Mouse (Mus musculus) ES-E14 (cell line): Measurements from ENCODE around the gene Gm16253. TPM values are rescaled to one million over a fixed set of nuclear protein-coding genes. Genes with fewer than 3 reads are reported as not detected.

Experiments
- DNase-seq: peaks from one replicate; pipeline ENCODE4 v3.0.0-alpha.2; 2013; ENCODE audit warnings: low read depth, low spot score
- H3K27ac ChIP-seq: 2 replicates; pipeline ENCODE4 v1.5.1; 2012; ENCODE audit warnings: low read depth, mild to moderate bottlenecking, low read length, moderate library complexity, mixed read lengths; ENCODE audit not compliant: poor library complexity, insufficient read depth, severe bottlenecking
- H3K36me3 ChIP-seq: 2 replicates; pipeline ENCODE4 v1.6.1; 2012; ENCODE audit warnings: mild to moderate bottlenecking, low read length, moderate library complexity, mixed read lengths; ENCODE audit not compliant: control insufficient read depth, poor library complexity, insufficient read depth, severe bottlenecking
- H3K4me1 ChIP-seq, 2 experiments: fragments of 150-350 bp in 1 of 2; sonication (generic) in 1 of 2; 2 replicates each; pipeline ENCODE4 v1.6.1; 2012; ENCODE audit warnings: low read length in 2 of 2, mild to moderate bottlenecking in 1 of 2, mixed read lengths in 1 of 2; ENCODE audit not compliant: control insufficient read depth in 2 of 2, insufficient read depth in 2 of 2, poor library complexity in 1 of 2
- H3K4me3 ChIP-seq, 2 experiments: fragments of 150-350 bp in 1 of 2; sonication (generic) in 1 of 2; 2 replicates each; pipeline ENCODE4 v1.5.1; 2012; ENCODE audit warnings: low read length in 2 of 2, low read depth in 1 of 2, mild to moderate bottlenecking in 1 of 2, mixed read lengths in 1 of 2; ENCODE audit not compliant: insufficient read depth in 1 of 2, poor library complexity in 1 of 2, severe bottlenecking in 1 of 2
- H3K9ac ChIP-seq: 2 replicates; pipeline ENCODE4 v1.6.1; 2012; ENCODE audit warnings: low read depth, mild to moderate bottlenecking, low read length, mixed read lengths; ENCODE audit not compliant: poor library complexity, insufficient read depth, severe bottlenecking
- H3K9me3 ChIP-seq: fragments of 150-350 bp; sonication (generic); 2 replicates; pipeline ENCODE4 v1.6.1; 2012; ENCODE audit warnings: low read depth, mild to moderate bottlenecking, low read length; ENCODE audit not compliant: control insufficient read depth, insufficient read depth
- CHD2 ChIP-seq: IDR thresholded peaks from 2 replicates; pipeline ENCODE4 v1.6.1; 2014; ENCODE audit warnings: mild to moderate bottlenecking, low read depth, low read length, inconsistent platforms
- HCFC1 ChIP-seq: IDR thresholded peaks from 2 replicates; pipeline ENCODE4 v1.6.1; 2012; ENCODE audit warnings: low read length, inconsistent platforms, borderline replicate concordance; ENCODE audit not compliant: insufficient read depth
- MAFK ChIP-seq: IDR thresholded peaks from 2 replicates; pipeline ENCODE4 v1.6.1; 2014; ENCODE audit warnings: mild to moderate bottlenecking, low read depth, low read length, inconsistent platforms; ENCODE audit not compliant: insufficient read depth
- ZC3H11A ChIP-seq: IDR thresholded peaks from 2 replicates; pipeline ENCODE4 v1.6.1; 2012; ENCODE audit warnings: low read depth, mild to moderate bottlenecking, inconsistent platforms, low read length, borderline replicate concordance
- ZNF384 ChIP-seq: IDR thresholded peaks from 2 replicates; pipeline ENCODE4 v1.6.1; 2012; ENCODE audit warnings: low read depth, low read length, inconsistent platforms
- in situ Hi-C, 2 experiments: fragments of 600-800 bp; cut with MboI; formaldehyde crosslinking; loops; one replicate each; pipeline ENCODE4 v1.15.1; 2025; ENCODE audit warnings: low sequenced_read_pairs in 2 of 2, inconsistent platforms in 1 of 2; ENCODE audit not compliant: unreplicated experiment in 2 of 2
- total RNA-seq: library from RNA; depleted of rRNA; stranded (reverse); fragments of 300-350 nt; gene quantifications from 2 replicates; pipeline ENCODE4 v1.2.3, GENCODE M21; 2012

Gene Gm16253
- total RNA-seq, 1 experiment: 2.0 TPM

GRCm38 (mm10) chr3:96539316-96539715 lies 37.5 kb upstream of the Gm16253 start:
- H3K9ac ChIP-seq: no peak overlapping the region
- TF ChIP-seq ZC3H11A: no peak
- no peak for TF ChIP-seq CHD2
- no peak for TF ChIP-seq ZNF384
- TF ChIP-seq MAFK: no peak
- TF ChIP-seq HCFC1: no peak
- H3K36me3 ChIP-seq: no peaks in the 10 kb centered on the region
- H3K27ac ChIP-seq: no peak overlapping the region
- in situ Hi-C loops: no loop called here
- H3K4me3 ChIP-seq: no peak overlapping the region
- H3K9me3 ChIP-seq: no peaks in the 10 kb centered on the region
- H3K4me1 ChIP-seq: no peaks in the 10 kb centered on the region
- DNase-seq: no peak

GRCm38 (mm10) chr3:96540740-96541139 lies 36.0 kb upstream of the Gm16253 start:
- no peaks in the 10 kb centered on the region for H3K36me3 ChIP-seq
- TF ChIP-seq HCFC1 (no peak), CHD2 (no peak), ZNF384 (no peak), ZC3H11A (no peak), MAFK (no peak)
- DNase-seq: no peak
- H3K4me1 ChIP-seq: no peaks in the 10 kb centered on the region
- H3K9me3 ChIP-seq: no peaks in the 10 kb centered on the region
- in situ Hi-C loops: loop anchor here in 1 of 2 experiments (10.0 kb wide), 1 partner anchor 94 kb away; the partner anchor contains the start of genes Gm42957 and Pex11b
- no peak overlapping the region for H3K4me3 ChIP-seq
- no peak overlapping the region for H3K9ac ChIP-seq
- no peak overlapping the region for H3K27ac ChIP-seq

- no peak overlapping the region for H3K9ac ChIP-seq
- no peak overlapping the region for H3K27ac ChIP-seq
Observed at GRCm38 (mm10) chr3:96541328-96542078, 35.3 kb upstream of the Gm16253 start.

GRCm38 (mm10) chr3:96542554-96542953 lies 34.2 kb upstream of the Gm16253 start:
- H3K9me3 ChIP-seq: no peaks in the 10 kb centered on the region
- in situ Hi-C loops: loop anchor here in 1 of 2 experiments (10.0 kb wide), 1 partner anchor 92 kb away; the partner anchor contains the start of genes Gm42957 and Pex11b
- no peaks in the 10 kb centered on the region for H3K36me3 ChIP-seq
- H3K4me1 ChIP-seq: no peaks in the 10 kb centered on the region
- no peak overlapping the region for H3K27ac ChIP-seq
- no peak for DNase-seq
- H3K9ac ChIP-seq: no peak overlapping the region
- TF ChIP-seq MAFK (no peak), CHD2 (no peak), ZC3H11A (no peak), HCFC1 (no peak), ZNF384 (no peak)
- no peak overlapping the region for H3K4me3 ChIP-seq

More at GRCm38 (mm10) chr3:96541328-96542078, 35.3 kb upstream of the Gm16253 start:
- DNase-seq: no peak
- Histone ChIP-seq H3K9me3 (no peaks in the 10 kb centered on the region), H3K4me3 (no peak overlapping the region), H3K4me1 (no peaks in the 10 kb centered on the region), H3K36me3 (no peaks in the 10 kb centered on the region)
- TF ChIP-seq HCFC1 (no peak), MAFK (no peak), ZNF384 (no peak), CHD2 (no peak), ZC3H11A (no peak)
- in situ Hi-C loops: loop anchor here in 1 of 2 experiments (10.0 kb wide), 1 partner anchor 93 kb away; the partner anchor contains the start of genes Gm42957 and Pex11b
